Mouse (Mus musculus) brain, embryonic 14.5 days (tissue): Measurements from ENCODE around the gene Copb2.

Experiments
- CTCF ChIP-seq: fragments of 200-500 bp; IDR thresholded peaks from 2 replicates; pipeline ENCODE4 v1.5.1; 2012; ENCODE audit warnings: inconsistent platforms, mild to moderate bottlenecking, moderate library complexity, borderline replicate concordance; ENCODE audit not compliant: insufficient read depth, insufficient read length; ENCODE audit errors: extremely low read depth
- POLR2A ChIP-seq: fragments of 200-500 bp; IDR thresholded peaks from 2 replicates; pipeline ENCODE4 v1.6.1; 2012; ENCODE audit warnings: mild to moderate bottlenecking, inconsistent platforms, borderline replicate concordance; ENCODE audit not compliant: poor library complexity, insufficient read depth, insufficient read length, severe bottlenecking; ENCODE audit errors: extremely low read depth

DNA sequence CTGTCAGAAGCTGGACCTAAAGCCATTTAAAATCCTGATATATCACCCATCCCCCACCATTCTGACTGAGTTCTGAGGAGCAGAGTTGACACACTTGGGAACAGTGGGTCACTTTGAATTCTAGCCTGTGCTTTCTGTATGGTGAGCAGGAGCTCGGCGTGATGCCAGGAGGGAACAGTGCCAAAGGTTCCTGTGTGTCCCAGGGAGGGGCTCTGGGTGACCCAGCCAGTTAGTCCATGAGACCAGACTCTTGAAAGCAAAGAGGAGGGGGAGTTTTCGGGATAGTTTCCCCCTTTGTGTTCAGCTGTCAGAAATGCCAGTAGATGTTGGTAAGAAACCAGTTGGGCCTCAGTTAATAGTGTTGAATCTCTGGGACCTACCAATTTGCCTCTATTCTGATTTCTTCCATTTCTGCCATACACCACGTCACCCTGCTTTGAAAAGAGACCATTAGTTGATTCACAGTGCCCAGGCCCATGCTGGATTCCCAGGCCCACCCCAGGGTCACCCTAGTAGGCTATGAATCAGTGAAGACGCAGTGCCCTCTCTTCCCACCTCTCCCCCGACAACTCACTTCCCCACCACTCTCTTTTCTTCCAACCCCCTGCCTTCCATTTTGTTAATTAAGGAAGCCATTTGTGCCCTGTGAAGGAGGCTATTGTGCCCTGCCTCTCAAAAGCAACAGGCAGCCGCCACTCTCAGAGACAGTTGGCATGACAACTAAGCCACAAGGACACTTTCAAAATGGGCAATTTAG is 38.6 kb upstream of the Copb2 start:
- no peak for TF ChIP-seq POLR2A
- TF ChIP-seq CTCF: no peak
